7 mouse cellular contexts compared by ENCODE assay signal in genomic region chr1:162313451-162314276, GRCm38 (mm10).
DNase-seq lines count a peak whose midpoint lies in the region; ATAC-seq lines count a peak whose summit lies in the region.

No protein-coding gene starts in this region.

- H3K4me3 ChIP-seq in heart, embryonic 14.5 days (ENCODE audit: control insufficient read depth in 1 of 2, insufficient read depth in 1 of 2, low read depth in 1 of 2, low read length in 2 of 2): peak overlapping the region; percentile 19; a peak in 2 of 4 replicates
- peak overlapping the region; percentile 6 for H3K4me3 ChIP-seq in stomach, embryonic 16.5 days (replicated peaks; ENCODE audit: low read length)

- H3K36me3 ChIP-seq in heart, embryonic 14.5 days (ENCODE audit: control insufficient read depth, insufficient read depth, low read length): no peaks in the 10 kb centered on the region
- no peaks in the 10 kb centered on the region for H3K36me3 ChIP-seq in stomach, embryonic 16.5 days (ENCODE audit: control insufficient read depth, insufficient read depth, low read length)

- no peaks in the 10 kb centered on the region for H3K9me3 ChIP-seq in heart, embryonic 14.5 days (ENCODE audit: control insufficient read depth, low read length)
- H3K9me3 ChIP-seq in stomach, embryonic 16.5 days (replicated peaks; ENCODE audit: control insufficient read depth, low read length): no peaks in the 10 kb centered on the region

- ATAC-seq in heart, embryonic 14.5 days (ENCODE audit: insufficient number of reproducible peaks, insufficient read depth, low FRiP score, low read depth): no peak
- peak; percentile 76 for ATAC-seq in stomach, embryonic 16.5 days (ENCODE audit: insufficient read depth, low FRiP score)

- peak; percentile 9 for DNase-seq in 3134 (ENCODE audit: extremely low read depth, insufficient read length, low spot score)
- peak; percentile 3 to 22 for DNase-seq in B cell, adult 2 months
- peak; percentile 86 for DNase-seq in embryo, embryonic 10 days (ENCODE audit: low spot score)
- peak; percentile 40 for DNase-seq in kidney, postnatal 14 days
- DNase-seq in lung, postnatal 36 days: peak; percentile 67

- peak overlapping the region; percentile 59 for H3K4me2 ChIP-seq in heart, embryonic 14.5 days (ENCODE audit: low read length)
- H3K4me2 ChIP-seq in stomach, embryonic 16.5 days (ENCODE audit: low read depth, low read length): peak overlapping the region; percentile 49

- peak overlapping the region; percentile 54; the same call in 1 of the 2 replicates for H3K9ac ChIP-seq in heart, embryonic 14.5 days (ENCODE audit: low read length)
- H3K9ac ChIP-seq in stomach, embryonic 16.5 days (ENCODE audit: low read length): peak overlapping the region; percentile 26; the same call in 1 of the 2 replicates

- H3K27me3 ChIP-seq in heart, embryonic 14.5 days (ENCODE audit: control insufficient read depth, insufficient read depth, low read length): no peaks in the 10 kb centered on the region
- no peaks in the 10 kb centered on the region for H3K27me3 ChIP-seq in stomach, embryonic 16.5 days (ENCODE audit: control insufficient read depth, insufficient read depth, low read length)

- no peak overlapping the region for H3K27ac ChIP-seq in heart, embryonic 14.5 days (replicated peaks in 1 of 2; ENCODE audit: control insufficient read depth in 1 of 2, insufficient read depth in 1 of 2, low read depth in 2 of 2, low read length in 2 of 2)
- no peak overlapping the region; the same call in 1 of the 2 replicates for H3K27ac ChIP-seq in stomach, embryonic 16.5 days (ENCODE audit: low read length)

- no peaks in the 10 kb centered on the region for H3K4me1 ChIP-seq in heart, embryonic 14.5 days (ENCODE audit: control insufficient read depth in 2 of 2, insufficient read depth in 2 of 2, low read length in 2 of 2)
- H3K4me1 ChIP-seq in stomach, embryonic 16.5 days (ENCODE audit: control insufficient read depth, insufficient read depth, low read length): 0 out of 2 replicates have a peak, but pooled peaks cover 3% of the 10 kb centered on the region

- WGBS in heart, embryonic 14.5 days: 25% methylated on average over 11 of the region's 11 CpGs
- 17% methylated on average over 11 of the region's 11 CpGs for WGBS in stomach, embryonic 16.5 days

Comparison
In these comparisons a context has a peak if more than half of its experiments do, and no peak if none do; other contexts are left out.
1. DNase-seq: peak in every context shown above with its lines; median percentile 86 in embryo, embryonic 10 days; 67 in lung, postnatal 36 days; 40 in kidney, postnatal 14 days; 12 in B cell, adult 2 months; 9 in 3134.